Mouse (Mus musculus): Measurements from ENCODE around the gene Krtap1-4.

The Krtap1-4 gene

DNA sequence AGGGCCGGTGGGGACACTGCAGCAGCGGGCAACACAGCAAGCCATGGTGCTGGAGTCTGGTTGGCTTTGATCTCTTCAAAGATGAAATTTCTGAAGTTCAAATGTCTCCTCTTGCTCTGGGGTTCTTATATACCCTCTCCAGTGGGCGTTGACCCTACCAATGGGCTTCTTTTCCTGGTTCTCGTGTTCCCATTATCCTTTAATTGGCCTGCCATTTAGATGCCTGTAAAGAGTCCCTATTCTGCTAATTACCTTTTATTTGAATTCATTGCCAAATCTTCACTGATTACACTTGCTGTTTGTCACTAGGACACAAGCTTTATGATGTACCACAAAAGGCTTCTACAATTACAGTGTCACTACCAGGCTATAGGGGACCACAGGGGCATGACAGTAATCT, 32.7 kb downstream of the Krtap1-4 start, which contains the start of gene Krtap3-3:
Krtap3-3 (minus strand) TSS at position 101 of the 400 bp plus-strand sequence.
- DNase-seq (ENCODE audit: low read depth, low spot score) = no peak

DNA sequence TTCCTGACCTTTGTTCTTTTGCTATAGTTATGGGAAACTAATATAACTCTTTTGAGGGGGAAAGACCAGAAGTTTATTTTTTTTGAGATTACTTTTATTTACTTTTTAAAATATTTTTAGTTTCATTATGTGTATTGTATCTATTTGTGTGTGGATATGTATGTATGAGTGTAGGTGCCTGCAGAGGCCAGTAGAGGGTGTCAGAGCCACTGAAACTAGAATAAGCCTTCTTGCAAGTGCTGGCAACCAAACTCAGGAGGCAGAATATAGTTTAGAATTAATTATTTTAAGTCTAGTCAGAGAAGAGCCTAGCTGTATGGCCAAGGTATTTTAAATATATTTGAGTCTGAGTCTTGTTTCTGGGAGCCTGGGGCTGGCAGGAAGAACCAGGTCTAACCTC, 35.6 kb downstream of the Krtap1-4 start:
- no peak for DNase-seq (ENCODE audit: low read depth, low spot score)

GRCm38 (mm10) chr11:99539721-99540120, 43.7 kb downstream of the Krtap1-4 start:
- DNase-seq (ENCODE audit: low read depth, low spot score) = no peak

All from c-Kit-negative CD71-positive TER-119-positive erythroid progenitor cells, embryonic 14.5 days (primary cell).